Mouse (Mus musculus) kidney, postnatal 36 days (tissue): ENCODE data around the gene Gprin3.
"Not testable (repeated sequence)": the region's sequence is repeated elsewhere in the genome, so short reads cannot be mapped to it uniquely, and the experiment has no call there.

ENCODE experiments used
- DNase-seq, 2 experiments: peaks; one replicate each; pipeline ENCODE4 v3.0.0; 2021 to 2022; ENCODE audit warnings: mixed read lengths in 2 of 2

Gene Gprin3

GRCm38 (mm10) chr6:59348673-59349072 is 77.4 kb downstream of the Gprin3 start:
- no peak for DNase-seq

GRCm38 (mm10) chr6:59341146-59341545 is 84.9 kb downstream of the Gprin3 start:
- DNase-seq = no peak

GRCm38 (mm10) chr6:59328297-59328696 is 97.8 kb downstream of the Gprin3 start:
- DNase-seq = no peak

GRCm38 (mm10) chr6:59315868-59316267 is 110.2 kb downstream of the Gprin3 start:
- no peak for DNase-seq

- DNase-seq = no peak
These were observed 111.0 kb downstream of the Gprin3 start for GRCm38 (mm10) chr6:59315090-59315489.

GRCm38 (mm10) chr6:59313162-59313561 is 112.9 kb downstream of the Gprin3 start:
- DNase-seq = no peak

- no peak for DNase-seq
These were observed 114.9 kb downstream of the Gprin3 start for GRCm38 (mm10) chr6:59311241-59311640.

- DNase-seq = not testable (repeated sequence)
These were observed 121.7 kb downstream of the Gprin3 start for GRCm38 (mm10) chr6:59304235-59304942.

- no peak for DNase-seq
These were observed 123.1 kb downstream of the Gprin3 start for GRCm38 (mm10) chr6:59303031-59303430.
